Mouse (Mus musculus) midbrain, embryonic 15.5 days (tissue): ENCODE data around the gene Gm8994. TPM values are rescaled to one million over a fixed set of nuclear protein-coding genes. Genes with fewer than 3 reads are reported as not detected.
"Not testable (repeated sequence)": the region's sequence is repeated elsewhere in the genome, so short reads cannot be mapped to it uniquely, and the experiment has no call there.

Experiments used
- ATAC-seq: fragments of 200-750 bp; cut with Nextera tagmentation; replicated peaks from 2 replicates; pipeline ENCODE4 v1.8.0; 2017; ENCODE audit warnings: moderate TSS enrichment
- H3K27ac ChIP-seq: fragments of 300-500 bp; sonication (generic); 2 replicates; pipeline ENCODE4 v1.5.1; 2015; ENCODE audit warnings: mild to moderate bottlenecking, inconsistent platforms
- H3K27me3 ChIP-seq: fragments of 300-500 bp; sonication (generic); replicated peaks from 2 replicates; pipeline ENCODE4 v1.6.1; 2015; ENCODE audit warnings: inconsistent platforms
- H3K36me3 ChIP-seq: fragments of 300-500 bp; sonication (generic); replicated peaks from 2 replicates; pipeline ENCODE4 v1.6.1; 2015; ENCODE audit warnings: inconsistent platforms
- H3K4me1 ChIP-seq: fragments of 300-500 bp; sonication (generic); 2 replicates; pipeline ENCODE4 v1.6.1; 2015; ENCODE audit warnings: inconsistent platforms
- H3K4me2 ChIP-seq: fragments of 300-500 bp; sonication (generic); 2 replicates; pipeline ENCODE4 v1.6.1; 2015; ENCODE audit warnings: inconsistent platforms, mild to moderate bottlenecking, moderate library complexity
- H3K4me3 ChIP-seq: fragments of 300-500 bp; sonication (generic); 2 replicates; pipeline ENCODE4 v1.5.1; 2015; ENCODE audit warnings: mild to moderate bottlenecking, inconsistent platforms
- H3K9ac ChIP-seq: fragments of 300-500 bp; sonication (generic); 2 replicates; pipeline ENCODE4 v1.6.1; 2015; ENCODE audit warnings: mild to moderate bottlenecking, inconsistent platforms
- H3K9me3 ChIP-seq: fragments of 300-500 bp; sonication (generic); 2 replicates; pipeline ENCODE4 v1.6.1; 2016; ENCODE audit warnings: inconsistent platforms
- WGBS: fragments of 180-500 bp; shearing (Covaris S2); methylation state at CpG from one replicate; pipeline ENCODE4 v1.1.7; 2015; ENCODE audit warnings: mixed read lengths; 5-methylcytosine and 5-hydroxymethylcytosine counted together
- polyA plus RNA-seq: library from polyadenylated mRNA; unstranded; fragments of >200 nt; fragmentation: Nextera tagmentation; extraction: Ambion mirVana; gene quantifications from 2 replicates; pipeline ENCODE4 v1.2.1, GENCODE M21; 2015

Gene Gm8994
- polyA plus RNA-seq, 1 experiment from 2014 or later = not detected

DNA sequence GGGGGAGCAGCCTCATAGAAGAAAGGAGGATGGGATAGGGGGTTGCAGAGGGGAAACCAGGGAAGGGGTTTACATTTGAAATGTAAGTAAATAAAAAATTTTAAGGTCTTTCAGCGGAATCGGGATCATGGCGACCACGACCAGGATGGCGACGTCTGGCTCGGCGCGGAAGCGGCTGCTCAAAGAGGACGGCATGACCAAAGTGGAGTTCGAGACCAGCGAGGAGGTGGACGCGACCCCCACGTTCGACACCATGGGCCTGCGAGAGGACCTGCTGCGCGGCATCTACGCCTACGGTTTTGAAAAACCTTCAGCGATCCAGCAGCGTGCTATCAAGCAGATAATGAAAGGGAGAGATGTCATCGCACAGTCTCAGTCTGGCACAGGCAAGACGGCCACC lies 1.1 kb downstream of the Gm8994 start:
- WGBS = 95% methylated on average over 26 of the region's 26 CpGs

DNA sequence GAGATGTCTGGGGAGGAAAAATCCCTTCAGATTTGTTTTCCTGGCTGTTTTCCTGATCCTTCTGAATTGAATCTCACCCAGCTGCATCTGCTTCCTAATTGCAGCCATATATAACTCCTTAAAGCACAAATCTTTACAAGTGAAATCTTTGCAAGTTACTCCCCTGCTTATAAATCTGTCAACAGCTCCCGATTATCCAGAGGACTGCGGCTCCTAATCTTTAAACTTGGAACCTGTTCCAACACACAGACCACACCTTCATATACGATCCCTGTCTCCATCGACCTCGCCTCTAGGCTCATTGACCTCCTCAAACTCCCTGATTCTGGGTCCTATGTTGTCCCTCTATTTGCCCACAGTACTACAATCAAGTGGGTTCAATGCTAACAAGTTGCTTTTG lies 13.3 kb downstream of the Gm8994 start:
- no peak for ATAC-seq
- no peak overlapping the region for H3K27ac ChIP-seq
- H3K9me3 ChIP-seq = no peaks in the 10 kb centered on the region
- H3K4me2 ChIP-seq = no peak overlapping the region
- no peaks in the 10 kb centered on the region for H3K4me1 ChIP-seq
- H3K9ac ChIP-seq = no peak overlapping the region
- WGBS = 92% methylated on average over 5 of the region's 5 CpGs
- H3K27me3 ChIP-seq = no peaks in the 10 kb centered on the region
- no peak overlapping the region for H3K4me3 ChIP-seq
- no peaks in the 10 kb centered on the region for H3K36me3 ChIP-seq

More for the DNA sequence above, 1.1 kb downstream of the Gm8994 start:
- not testable (repeated sequence) for H3K9me3 ChIP-seq, H3K27me3 ChIP-seq, ATAC-seq, H3K27ac ChIP-seq, H3K4me2 ChIP-seq, H3K36me3 ChIP-seq, H3K4me3 ChIP-seq, H3K4me1 ChIP-seq, H3K9ac ChIP-seq

GRCm38 (mm10) chr6:136341093-136341492 lies 13.8 kb downstream of the Gm8994 start:
- 94% methylated on average over 1 of the region's 1 CpGs for WGBS
- Histone ChIP-seq H3K27ac (no peak overlapping the region), H3K4me3 (no peak overlapping the region), H3K27me3 (no peaks in the 10 kb centered on the region), H3K9me3 (no peaks in the 10 kb centered on the region), H3K4me2 (no peak overlapping the region), H3K4me1 (no peaks in the 10 kb centered on the region), H3K36me3 (no peaks in the 10 kb centered on the region), H3K9ac (no peak overlapping the region)
- no peak for ATAC-seq

DNA sequence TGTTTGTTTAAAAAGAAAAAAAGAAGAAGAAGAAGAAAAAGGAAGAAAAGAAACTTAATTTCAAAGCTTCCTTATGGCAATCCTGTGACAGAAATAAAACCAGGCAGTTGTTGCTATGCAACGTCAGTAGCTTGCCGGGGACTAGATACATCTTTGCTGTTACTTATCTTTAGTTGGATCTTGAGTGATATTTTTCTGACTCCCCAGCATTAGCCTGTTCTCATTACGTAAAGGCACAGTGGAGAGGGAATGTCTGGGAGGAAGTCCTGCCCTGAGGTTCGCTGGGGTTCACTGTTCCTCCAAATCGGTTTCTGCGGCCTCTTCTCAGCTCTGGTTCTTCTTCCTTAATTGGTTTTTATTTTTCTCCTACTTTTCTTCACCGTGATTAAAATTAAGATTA lies 16.5 kb downstream of the Gm8994 start:
- H3K27ac ChIP-seq = no peak overlapping the region
- no peak overlapping the region for H3K9ac ChIP-seq
- H3K4me1 ChIP-seq = no peaks in the 10 kb centered on the region; the same call in 1 of the 2 replicates
- H3K4me2 ChIP-seq = no peak overlapping the region
- no peak overlapping the region for H3K4me3 ChIP-seq
- WGBS = 84% methylated on average over 7 of the region's 7 CpGs
- no peaks in the 10 kb centered on the region for H3K27me3 ChIP-seq
- H3K36me3 ChIP-seq = no peaks in the 10 kb centered on the region
- no peak for ATAC-seq
- H3K9me3 ChIP-seq = no peaks in the 10 kb centered on the region

GRCm38 (mm10) chr6:136345034-136345433 lies 17.7 kb downstream of the Gm8994 start:
- Histone ChIP-seq H3K9ac (no peak overlapping the region), H3K27ac (no peak overlapping the region), H3K27me3 (no peaks in the 10 kb centered on the region), H3K4me2 (no peak overlapping the region), H3K4me3 (no peak overlapping the region), H3K36me3 (no peaks in the 10 kb centered on the region), H3K9me3 (no peaks in the 10 kb centered on the region), H3K4me1 (no peaks in the 10 kb centered on the region; the same call in 1 of the 2 replicates)
- no peak for ATAC-seq
- 92% methylated on average over 6 of the region's 6 CpGs for WGBS

DNA sequence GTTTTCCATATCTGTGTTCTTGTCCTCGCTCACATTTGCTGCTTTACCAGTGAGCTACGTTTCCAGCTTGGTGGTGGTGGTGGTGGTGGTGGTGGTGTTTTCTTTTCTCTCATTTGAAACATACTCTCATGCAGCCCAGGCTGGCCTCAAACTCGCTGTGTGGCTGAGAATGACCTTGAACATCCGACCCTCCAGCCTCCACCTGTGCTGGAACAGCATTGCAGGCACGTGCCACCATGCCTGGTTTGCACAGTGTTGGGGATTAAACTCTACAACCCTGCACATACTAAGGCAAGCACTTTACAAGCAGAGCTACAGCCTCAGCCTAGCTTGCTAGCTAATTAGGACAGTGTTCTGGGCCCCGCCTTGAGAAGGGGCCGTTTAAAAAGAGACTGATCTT lies 18.3 kb downstream of the Gm8994 start:
- Histone ChIP-seq H3K4me1 (no peaks in the 10 kb centered on the region; the same call in 1 of the 2 replicates), H3K9ac (no peak overlapping the region), H3K4me2 (no peak overlapping the region), H3K4me3 (no peak overlapping the region), H3K27ac (no peak overlapping the region), H3K9me3 (no peaks in the 10 kb centered on the region), H3K27me3 (no peaks in the 10 kb centered on the region), H3K36me3 (no peaks in the 10 kb centered on the region)
- 90% methylated on average over 7 of the region's 7 CpGs for WGBS
- no peak for ATAC-seq

DNA sequence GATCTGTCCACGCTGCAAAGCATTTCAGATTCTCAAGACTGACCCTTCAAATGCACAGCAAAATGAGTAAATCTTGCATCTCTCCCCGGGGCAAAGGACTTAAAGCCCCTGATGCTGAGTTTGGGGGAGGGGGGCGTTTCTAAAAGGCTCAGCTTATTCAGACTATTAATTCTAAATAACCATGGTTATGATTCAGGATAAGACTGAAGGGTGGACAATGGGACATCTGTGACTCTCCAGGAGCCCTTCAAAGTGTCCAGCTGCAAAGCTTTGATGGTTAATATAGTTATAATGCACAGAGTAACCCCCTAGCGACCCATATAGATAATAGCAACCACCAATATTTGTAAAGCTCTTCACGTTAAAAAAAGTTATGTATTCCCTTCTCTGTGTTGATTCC lies 19.7 kb downstream of the Gm8994 start:
- no peak overlapping the region for H3K27ac ChIP-seq
- no peak overlapping the region for H3K4me3 ChIP-seq
- H3K4me2 ChIP-seq = no peak overlapping the region
- no peaks in the 10 kb centered on the region for H3K36me3 ChIP-seq
- H3K4me1 ChIP-seq = no peaks in the 10 kb centered on the region; the same call in 1 of the 2 replicates
- ATAC-seq = no peak
- no peaks in the 10 kb centered on the region for H3K9me3 ChIP-seq
- WGBS = 22% methylated on average over 5 of the region's 5 CpGs
- no peak overlapping the region for H3K9ac ChIP-seq
- no peaks in the 10 kb centered on the region for H3K27me3 ChIP-seq

- no peak overlapping the region for H3K4me3 ChIP-seq
- no peaks in the 10 kb centered on the region for H3K36me3 ChIP-seq
- H3K4me2 ChIP-seq = no peak overlapping the region
- no peaks in the 10 kb centered on the region; the same call in 1 of the 2 replicates for H3K4me1 ChIP-seq
- WGBS = 50% methylated on average over 9 of the region's 9 CpGs
- no peaks in the 10 kb centered on the region for H3K27me3 ChIP-seq
- no peak for ATAC-seq
- no peaks in the 10 kb centered on the region for H3K9me3 ChIP-seq
- H3K27ac ChIP-seq = no peak overlapping the region
- H3K9ac ChIP-seq = no peak overlapping the region
These were observed 20.3 kb downstream of the Gm8994 start for GRCm38 (mm10) chr6:136347631-136348030.

- H3K36me3 ChIP-seq = no peaks in the 10 kb centered on the region
- peak overlapping the region; percentile 60; the same call in 1 of the 2 replicates for H3K27ac ChIP-seq
- peak; percentile 66 for ATAC-seq
- no peak overlapping the region for H3K4me3 ChIP-seq
- H3K9me3 ChIP-seq = no peaks in the 10 kb centered on the region
- no peak overlapping the region for H3K9ac ChIP-seq
- H3K4me1 ChIP-seq = 0 out of 2 replicates have a peak, but pooled peaks cover 4% of the 10 kb centered on the region
- no peaks in the 10 kb centered on the region for H3K27me3 ChIP-seq
- WGBS = 31% methylated on average over 11 of the region's 11 CpGs
- no peak overlapping the region for H3K4me2 ChIP-seq
These were observed 26.3 kb downstream of the Gm8994 start for GRCm38 (mm10) chr6:136353399-136354184.

DNA sequence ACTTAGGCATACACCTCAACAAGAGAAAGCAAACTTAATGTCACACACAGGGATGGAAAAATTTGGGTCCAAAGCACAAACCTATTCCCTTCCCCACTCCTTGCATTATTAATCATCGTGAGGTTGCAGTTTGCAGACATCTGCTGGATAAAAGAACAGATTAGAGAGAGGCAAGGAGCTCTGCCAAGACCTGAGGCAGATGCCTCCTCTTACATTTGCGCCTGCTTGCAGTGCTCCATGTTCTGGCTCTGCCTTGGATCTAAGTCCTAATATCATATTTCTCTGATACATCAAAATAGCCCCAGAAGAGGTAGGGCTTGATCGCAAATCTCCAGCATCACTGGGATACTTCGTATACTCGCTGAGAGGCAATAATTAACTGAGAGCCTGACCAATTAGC lies 31.1 kb downstream of the Gm8994 start:
- Histone ChIP-seq H3K27me3 (no peaks in the 10 kb centered on the region), H3K9me3 (no peaks in the 10 kb centered on the region), H3K4me3 (no peak overlapping the region), H3K4me2 (no peak overlapping the region), H3K9ac (no peak overlapping the region), H3K4me1 (0 out of 2 replicates have a peak, but pooled peaks cover under 1% of the 10 kb centered on the region), H3K27ac (no peak overlapping the region), H3K36me3 (no peaks in the 10 kb centered on the region)
- no peak for ATAC-seq
- 73% methylated on average over 5 of the region's 5 CpGs for WGBS

GRCm38 (mm10) chr6:136363313-136363712 lies 36.0 kb downstream of the Gm8994 start:
- H3K9me3 ChIP-seq = no peaks in the 10 kb centered on the region

GRCm38 (mm10) chr6:136364008-136364407 lies 36.7 kb downstream of the Gm8994 start:
- 55% methylated on average over 4 of the region's 4 CpGs for WGBS

More at GRCm38 (mm10) chr6:136363313-136363712, 36.0 kb downstream of the Gm8994 start:
- ATAC-seq = no peak
- H3K36me3 ChIP-seq = no peaks in the 10 kb centered on the region
- 89% methylated on average over 8 of the region's 8 CpGs for WGBS
- H3K27me3 ChIP-seq = no peaks in the 10 kb centered on the region
- no peaks in the 10 kb centered on the region; the same call in 1 of the 2 replicates for H3K4me1 ChIP-seq
- no peak overlapping the region for H3K4me2 ChIP-seq
- H3K27ac ChIP-seq = no peak overlapping the region
- H3K9ac ChIP-seq = no peak overlapping the region
- H3K4me3 ChIP-seq = no peak overlapping the region

More at GRCm38 (mm10) chr6:136364008-136364407, 36.7 kb downstream of the Gm8994 start:
- Histone ChIP-seq H3K27ac (no peak overlapping the region), H3K4me1 (no peaks in the 10 kb centered on the region; the same call in 1 of the 2 replicates), H3K4me2 (no peak overlapping the region), H3K27me3 (no peaks in the 10 kb centered on the region), H3K9me3 (no peaks in the 10 kb centered on the region), H3K36me3 (no peaks in the 10 kb centered on the region), H3K4me3 (no peak overlapping the region), H3K9ac (no peak overlapping the region)
- no peak for ATAC-seq
